Mouse (Mus musculus): ENCODE results near the gene BC025920.

The BC025920 gene

DNA sequence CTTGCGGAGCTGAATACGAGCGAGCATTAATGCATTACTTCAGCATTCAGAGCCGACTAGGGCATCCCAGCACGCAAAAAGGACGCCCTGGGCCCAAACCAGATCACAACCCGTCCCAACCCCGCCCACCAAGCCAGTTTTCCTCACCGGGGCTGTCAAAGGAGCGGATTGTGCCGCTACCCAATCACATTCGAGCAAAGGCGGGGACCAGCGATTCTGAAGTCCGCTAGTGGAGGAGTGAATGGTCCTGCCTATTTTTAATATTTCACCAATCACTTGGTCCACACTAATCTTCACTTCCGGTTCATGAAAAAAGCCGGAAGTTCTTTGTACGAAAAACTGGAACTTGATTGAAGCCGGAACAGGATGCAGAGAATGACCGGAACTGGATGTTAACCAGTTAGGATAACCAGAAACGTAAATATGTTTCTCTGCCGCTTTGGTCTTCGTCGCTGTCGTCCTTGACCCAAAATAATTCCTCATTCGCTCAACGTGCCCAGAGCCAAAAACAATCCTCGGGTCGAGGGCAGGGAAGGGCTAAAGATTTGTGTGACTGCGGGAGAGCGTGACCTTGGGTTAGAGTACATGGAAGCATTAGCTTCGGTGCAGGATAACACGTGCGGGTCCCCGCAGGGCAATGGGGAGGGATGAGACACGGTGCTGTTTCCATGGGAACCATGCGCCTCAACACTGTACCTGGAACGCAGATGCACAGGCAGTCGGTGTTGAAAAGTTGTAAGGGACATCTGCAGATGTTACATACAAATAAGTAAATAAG, at the start of gene BC025920:
TSS of gene BC025920 (plus strand) at position 297 of the 778 bp plus-strand sequence.
- DNase-seq, result peak; percentile 96 to 98

GRCm38 (mm10) chr10:81556282-81556681, 49.8 kb upstream of the BC025920 start:
- DNase-seq, result no peak

DNA sequence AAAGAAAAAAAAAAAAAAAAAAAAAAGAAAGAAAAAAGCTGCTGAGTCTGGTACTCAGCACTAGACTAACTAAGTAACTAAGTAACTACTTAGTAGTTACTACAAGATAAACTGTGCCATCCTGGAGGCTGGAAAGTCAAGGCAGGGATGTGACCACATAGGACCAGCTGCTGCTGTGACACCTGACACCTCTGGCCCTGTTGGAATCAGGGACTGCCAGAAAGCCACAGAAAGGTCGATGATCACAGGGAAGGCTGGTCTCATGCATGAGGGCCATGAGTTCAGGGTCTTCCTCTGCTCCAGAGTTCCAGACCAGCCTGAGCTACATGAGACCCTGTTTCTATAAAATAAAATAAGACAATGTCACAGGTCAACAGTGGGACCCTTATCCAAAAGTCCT, 48.6 kb upstream of the BC025920 start:
- DNase-seq, result no peak

DNA sequence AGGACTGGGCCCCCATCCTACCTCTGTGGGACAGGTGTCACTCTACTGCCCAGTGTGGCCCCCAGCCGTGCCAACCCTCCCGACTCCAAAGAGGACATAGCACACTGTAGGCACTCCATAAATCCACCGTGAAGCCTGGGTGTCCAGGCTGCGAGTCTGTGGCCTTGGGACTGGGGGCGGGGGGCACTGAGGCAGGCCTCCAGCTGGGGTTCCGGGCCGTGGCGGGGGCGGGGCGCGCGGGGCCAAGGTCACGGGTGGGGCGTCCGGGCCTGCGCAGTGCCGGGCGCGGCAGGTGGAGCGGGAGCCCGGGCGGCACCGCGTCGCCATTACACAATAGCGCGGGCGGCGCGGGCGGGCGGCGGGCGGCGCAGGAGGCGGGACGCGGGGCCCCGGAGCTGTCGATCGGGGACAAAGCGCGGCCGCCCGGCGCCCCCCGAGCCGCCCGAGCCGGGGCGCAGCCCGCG, 46.9 kb upstream of the BC025920 start, which contains the start of gene Aes:
TSS of gene Aes (plus strand) at position 326 of the 464 bp plus-strand sequence.
- peak; percentile 88 to 95 for DNase-seq

DNA sequence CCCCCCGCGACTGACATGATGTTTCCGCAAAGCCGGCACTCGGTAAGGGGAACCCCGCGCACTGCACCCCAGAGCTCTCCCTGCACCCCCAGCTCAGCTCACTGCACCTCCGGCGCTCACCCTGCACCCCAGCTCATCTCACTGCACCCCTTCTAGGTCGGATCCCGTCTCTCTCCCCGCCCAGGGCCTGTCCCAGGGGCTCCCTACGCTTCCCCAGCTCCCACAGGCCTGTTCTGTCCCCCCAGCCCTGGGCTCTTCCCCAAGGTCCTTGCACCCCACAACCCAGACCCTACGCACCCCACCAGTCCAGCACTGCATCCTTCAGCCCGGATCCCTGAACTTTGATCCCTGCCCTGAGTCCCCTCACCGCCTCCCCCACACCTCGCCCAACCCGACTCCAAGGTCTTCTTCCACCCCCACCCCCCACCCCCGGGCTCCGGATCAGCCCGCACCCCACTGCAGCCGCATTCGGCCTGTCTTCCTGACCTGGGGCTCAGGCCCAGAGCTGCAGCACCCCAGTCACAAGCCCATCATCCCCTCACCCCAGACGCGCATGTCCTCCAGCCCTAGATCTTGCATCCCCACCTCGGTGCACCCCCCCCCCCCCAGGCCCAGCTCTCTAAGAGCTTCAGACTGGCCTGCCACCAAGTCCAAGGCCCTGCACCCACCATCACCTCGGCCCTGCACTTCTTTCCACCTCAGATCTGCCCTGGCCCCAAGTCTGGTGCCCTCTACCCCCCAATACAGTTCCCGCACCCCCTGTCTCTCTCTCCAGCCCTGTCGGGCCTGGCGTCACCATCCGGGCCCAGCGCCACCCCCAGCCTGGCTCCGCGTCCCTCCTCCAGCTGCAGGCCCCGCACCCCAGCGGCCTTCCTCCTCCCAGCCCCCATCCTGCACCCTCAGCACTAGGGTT, 46.2 kb upstream of the BC025920 start:
- peak; percentile 74 to 84 for DNase-seq

DNA sequence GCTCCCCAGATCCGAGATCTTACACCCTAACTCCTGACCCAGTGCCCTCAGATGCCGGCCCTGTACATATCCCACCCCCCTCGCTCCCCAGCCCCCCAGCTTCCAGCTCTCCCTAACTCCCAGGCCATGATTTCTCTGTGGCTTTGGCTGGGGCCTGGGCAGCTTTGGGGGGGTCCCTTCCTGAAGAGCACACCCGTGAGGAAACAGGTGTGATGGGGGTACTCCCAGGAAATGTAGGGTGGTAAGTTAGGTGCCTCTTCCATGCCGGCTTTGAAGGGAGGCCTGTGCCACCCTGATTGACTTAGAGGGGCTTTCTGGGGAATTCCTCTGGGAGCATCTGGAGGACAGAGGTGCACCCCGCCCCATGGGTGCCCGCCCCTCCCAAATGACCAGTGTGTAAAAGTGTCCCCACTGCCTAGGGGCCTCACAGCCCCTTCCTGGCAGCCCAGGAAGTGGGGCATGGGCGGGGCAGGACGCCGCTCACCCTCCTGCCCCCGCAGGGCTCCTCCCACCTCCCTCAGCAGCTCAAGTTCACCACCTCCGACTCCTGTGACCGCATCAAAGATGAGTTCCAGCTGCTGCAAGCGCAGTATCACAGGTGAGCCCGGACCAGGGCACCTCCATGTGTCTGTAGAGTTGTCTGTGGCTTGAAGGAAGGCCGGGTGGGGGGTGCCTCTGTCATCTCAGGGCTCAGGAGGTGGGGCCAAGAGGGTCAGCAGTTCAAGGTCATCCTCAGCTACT, 45.2 kb upstream of the BC025920 start:
- DNase-seq, result peak; percentile 65 to 73

GRCm38 (mm10) chr10:81562411-81562810, 43.7 kb upstream of the BC025920 start:
- DNase-seq, result no peak

GRCm38 (mm10) chr10:81563481-81563880, 42.6 kb upstream of the BC025920 start:
- no peak for DNase-seq

DNA sequence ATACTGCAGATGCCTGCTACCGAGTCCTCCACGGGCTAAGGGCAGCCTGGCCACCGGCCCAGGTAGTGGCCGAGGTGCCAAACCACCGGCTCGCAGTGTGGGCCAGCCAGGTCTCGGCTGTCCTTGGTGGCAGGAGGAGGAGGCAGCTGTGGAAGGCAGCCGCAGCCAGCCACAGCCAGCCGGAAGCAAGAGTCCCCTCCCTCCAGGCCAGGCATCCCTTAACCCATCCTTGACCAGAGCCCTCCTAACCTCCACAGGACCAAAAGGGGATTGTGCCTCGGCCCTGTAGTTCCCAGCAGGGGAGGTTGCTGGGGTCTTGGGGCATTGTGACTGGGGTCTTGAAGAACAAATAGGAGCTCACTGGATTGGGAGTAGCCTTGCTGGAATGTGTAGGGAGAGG, 41.9 kb upstream of the BC025920 start:
- DNase-seq, result peak; percentile 70 to 78

DNA sequence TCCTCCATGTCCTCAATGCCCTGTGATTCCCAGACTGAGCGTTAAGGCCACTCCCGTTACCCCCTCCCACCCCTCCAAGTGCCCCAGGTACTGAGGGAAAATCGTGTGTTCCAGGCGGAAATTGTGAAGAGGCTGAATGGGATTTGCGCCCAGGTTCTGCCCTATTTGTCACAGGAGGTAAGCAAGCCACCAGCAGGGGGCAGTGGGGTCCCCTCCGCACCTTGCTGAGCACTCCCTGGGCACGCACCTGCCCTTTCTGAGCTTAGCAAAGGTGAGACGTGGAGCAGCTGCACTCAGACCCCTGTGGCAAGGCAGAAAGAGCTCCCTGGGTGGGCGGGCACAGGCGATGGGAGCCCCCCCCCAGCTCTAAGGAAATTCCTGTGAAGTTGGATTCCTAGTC, 41.3 kb upstream of the BC025920 start:
- DNase-seq, result peak; percentile 55 to 84

DNA sequence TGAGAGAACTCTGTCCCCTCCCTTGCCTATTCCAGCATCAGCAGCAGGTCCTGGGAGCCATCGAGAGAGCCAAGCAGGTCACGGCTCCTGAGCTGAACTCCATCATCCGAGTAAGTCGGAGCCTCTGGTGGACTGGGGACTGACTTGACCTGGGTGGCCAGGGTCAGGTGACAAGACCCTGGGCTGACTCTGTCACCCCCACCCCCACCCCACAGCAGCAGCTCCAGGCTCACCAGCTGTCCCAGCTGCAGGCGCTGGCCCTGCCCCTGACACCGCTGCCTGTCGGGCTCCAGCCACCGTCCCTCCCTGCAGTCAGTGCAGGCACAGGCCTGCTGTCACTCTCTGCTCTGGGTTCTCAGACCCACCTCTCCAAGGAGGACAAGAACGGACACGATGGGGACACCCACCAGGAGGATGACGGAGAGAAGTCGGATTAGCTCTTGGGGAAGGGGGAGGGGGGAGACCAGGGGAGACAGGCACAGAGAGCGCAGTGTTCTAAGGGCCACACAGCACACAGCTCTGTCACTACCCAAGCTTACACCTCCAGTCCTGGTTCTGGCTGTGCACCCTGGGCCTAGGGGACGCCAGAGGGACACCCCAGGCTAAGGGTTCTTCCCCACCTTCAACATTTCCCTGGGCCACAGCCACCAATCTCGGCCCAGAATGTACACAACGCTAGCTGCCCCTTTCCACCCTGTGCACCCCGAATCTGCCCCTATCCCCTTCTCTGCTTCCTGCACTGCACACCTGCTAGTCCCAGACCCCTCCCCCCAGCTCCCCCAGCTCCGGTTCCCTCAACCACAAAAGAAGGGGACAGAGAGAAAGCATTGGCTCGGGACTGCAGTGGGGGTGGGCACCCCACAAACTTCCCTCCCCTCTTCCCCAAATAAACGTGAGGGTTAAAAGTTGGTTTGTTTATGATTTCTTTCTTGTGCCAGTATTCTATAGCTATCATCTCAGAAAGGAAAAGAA, 40.5 kb upstream of the BC025920 start:
- no peak for DNase-seq

DNA sequence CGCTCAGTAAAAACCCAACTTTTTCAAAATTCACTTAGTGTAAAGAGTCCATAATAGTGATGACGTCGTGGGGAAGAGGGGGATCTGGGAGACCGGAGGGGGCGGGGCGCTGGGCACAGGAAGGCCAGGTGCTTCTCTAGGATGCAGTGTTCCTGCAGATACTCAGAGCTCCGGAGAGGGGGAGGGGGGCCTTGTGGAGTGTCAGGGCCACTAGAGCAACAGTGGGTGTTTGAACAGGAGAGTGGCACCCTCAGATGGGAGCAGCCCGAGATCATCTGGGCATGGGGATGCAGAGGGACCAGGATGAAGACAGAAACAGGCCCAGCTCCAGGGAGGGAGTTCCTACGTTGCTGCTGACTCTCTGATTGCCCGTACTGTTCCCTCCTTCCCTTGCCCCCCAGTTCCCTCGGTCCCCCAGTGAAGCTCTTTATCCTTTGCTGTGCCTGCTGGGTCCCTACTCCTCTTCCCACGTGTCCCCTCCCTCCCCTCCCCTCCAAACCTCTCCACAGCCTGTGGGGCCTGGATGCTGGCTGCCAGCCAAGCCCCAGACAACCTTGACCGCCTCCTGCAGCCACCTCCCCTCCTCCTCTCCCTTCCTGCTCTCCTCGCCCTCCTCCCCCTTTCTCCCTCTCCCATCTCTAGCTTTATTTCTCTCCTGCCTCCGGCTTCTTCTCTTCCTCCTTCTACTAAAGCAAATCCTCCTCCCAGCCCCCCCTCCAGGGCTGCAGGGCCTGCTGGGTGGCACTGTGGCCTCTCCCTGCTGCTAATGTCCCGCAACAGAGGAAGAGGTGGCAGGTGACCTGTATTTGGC, 37.5 kb upstream of the BC025920 start:
- peak; percentile 78 to 79 for DNase-seq

DNA sequence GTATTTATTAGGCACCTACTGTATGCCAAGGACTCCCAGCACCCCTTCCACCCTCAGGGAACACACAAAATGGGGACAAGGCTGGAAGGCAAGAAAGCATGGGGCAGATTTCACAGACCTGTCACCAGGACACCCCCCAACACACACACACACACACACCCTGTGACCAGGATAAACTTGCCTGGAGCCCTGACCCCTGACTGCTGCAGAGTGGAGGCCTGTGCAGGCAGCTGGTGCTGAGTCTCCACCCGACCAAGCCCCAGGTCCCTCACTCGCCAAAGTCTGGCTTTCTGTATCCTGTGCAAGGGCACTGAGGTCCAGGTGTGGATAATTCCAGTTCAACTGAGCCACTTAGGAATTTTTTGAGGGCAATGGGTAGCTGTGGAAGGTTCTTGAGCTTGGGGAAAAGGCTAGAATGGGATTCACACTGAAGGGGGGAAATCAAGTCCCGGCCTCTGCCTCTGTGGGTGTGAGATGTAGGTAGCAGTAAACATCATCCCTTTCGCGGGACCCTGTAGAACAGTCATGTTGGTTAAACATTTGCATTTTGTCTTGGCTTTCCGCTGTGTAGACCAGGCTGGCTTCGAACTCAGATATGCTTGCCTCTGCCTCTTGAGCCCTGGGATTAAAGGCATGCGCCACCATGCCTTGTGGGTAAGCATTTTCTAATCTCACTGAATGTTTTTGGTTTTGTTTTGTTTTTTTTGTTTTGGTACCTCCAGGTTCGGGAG, 36.4 kb upstream of the BC025920 start:
- DNase-seq, result no peak

DNA sequence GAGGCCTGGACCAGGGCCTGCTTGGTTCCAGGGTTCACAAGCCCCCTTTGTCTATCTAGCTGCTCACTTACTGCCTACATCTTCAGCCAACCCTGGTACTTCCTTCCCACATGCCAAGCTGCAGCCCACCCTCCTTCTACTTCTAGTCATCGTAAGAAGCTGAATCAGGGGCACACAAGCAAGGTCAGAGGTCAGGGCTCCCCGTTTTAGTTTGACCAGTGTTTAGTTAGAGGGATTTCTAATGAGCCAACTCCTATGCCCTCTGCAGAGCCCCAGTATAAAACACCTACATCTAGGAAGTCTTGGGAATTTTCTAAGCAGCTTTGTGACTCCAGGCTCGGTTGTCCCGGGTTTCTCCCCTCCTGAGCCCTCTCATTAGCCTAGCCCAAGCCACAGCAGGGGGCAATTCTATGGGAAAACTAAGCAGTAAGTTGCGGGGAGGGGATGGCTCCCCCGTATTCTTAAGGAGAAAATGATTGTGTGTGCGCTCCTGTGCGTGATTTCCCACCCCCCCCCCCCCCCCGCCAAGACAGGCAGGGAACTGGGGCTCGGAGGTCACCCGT, 35.8 kb upstream of the BC025920 start:
- DNase-seq, result no peak

DNA sequence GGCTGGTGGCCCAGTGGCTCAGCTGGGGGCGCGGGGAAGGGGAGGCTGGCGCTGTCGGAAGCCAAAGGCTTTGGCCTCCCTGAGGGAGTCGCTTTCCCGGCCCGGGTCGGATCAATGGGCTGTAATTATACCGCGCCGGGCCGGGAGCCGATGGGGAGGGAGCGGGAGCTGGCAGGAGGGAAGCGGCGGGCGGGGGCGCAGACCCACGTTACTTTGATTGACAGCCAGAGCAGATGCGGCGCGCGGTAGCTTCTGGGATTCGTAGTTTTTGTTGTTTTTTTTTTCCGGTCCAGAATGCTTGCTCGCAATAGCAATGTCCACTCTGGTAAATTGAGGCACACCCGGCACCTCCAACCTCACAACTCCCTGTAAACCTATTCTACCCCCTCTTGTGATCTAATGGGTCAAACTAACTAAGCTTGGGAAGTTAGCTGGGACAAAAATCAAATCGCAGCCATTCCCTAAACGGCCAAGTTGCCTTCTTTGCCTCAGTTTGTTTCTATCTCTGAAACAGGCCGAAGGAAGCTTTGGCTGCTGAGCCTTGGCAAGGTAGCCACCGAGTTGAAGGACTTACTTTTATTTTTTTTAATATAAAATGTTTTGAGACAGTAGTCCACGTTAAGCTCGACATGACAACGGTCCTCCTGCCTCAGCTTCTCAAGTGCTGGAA, 35.1 kb upstream of the BC025920 start:
- DNase-seq, result peak; percentile 98 to 99

DNA sequence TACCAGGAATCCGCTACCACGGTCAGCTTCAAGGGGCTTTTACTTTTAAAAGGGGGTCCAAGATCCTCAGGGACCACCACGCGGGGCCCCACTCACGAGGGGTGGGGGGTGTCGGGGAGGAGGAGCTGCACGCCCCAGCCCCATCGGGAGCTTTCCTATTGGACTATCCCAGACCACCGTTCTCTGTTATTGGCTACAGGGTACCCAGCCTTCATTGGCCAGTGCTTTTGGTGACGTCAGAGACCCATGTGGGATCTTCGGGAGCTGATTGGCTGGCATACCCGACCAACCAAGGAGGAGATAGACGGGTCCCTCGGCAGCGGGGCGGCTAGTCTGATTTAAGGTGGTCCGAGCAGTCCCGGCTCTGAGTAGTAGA, 34.6 kb upstream of the BC025920 start:
- DNase-seq, result peak; percentile 97 to 100

DNA sequence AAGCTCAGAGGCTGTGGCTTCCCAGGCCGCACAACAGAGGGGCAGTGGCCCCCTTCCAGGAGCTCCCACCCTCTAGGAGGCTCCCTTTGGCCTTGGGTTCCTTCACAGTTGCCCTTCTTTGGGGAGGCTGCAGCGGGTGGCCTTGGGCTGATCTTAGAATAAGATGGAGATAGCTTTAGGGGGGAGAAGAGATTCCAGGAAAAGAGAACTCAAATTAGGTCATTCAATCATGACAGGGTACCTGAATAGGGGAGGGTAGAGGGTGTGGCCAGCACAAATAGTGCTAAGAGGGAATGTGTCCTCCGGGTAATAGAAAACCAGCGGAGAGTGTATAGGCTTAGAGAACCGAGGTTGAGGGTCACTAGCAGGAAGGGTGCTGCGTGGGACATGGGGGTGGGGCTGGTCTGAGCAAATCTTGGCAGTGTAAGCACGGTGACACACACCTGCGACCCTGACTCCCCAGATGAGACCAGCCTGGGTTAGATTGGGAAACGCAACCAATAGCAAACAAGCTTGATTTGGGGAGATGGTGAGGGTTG, 33.9 kb upstream of the BC025920 start:
- DNase-seq, result no peak

- DNase-seq, result peak in 1 of 2 experiments; percentile 42
Measured at GRCm38 (mm10) chr10:81572975-81573374, 33.1 kb upstream of the BC025920 start.
